Mouse (Mus musculus) left cerebral cortex, postnatal 10 days (tissue): ENCODE data around the gene Babam2. TPM values are rescaled to one million over a fixed set of nuclear protein-coding genes. Genes with fewer than 3 reads are reported as not detected.

ENCODE experiments used
- DNase-seq, 2 experiments: peaks; one replicate each; pipeline ENCODE4 v3.0.0; 2021 to 2022; ENCODE audit warnings: low spot score in 2 of 2, mixed read lengths in 1 of 2; ENCODE audit errors: extremely low spot score in 1 of 2
- intact Hi-C: fragments of 180-260 bp; cut with DNase I; formaldehyde crosslinking; loops from one replicate; pipeline ENCODE4 v1.15.1; 2025
- total RNA-seq, 2 experiments: library from RNA; stranded (reverse); gene quantifications; 2 replicates each; pipeline ENCODE4 v1.2.3; 2021

The Babam2 gene
- total RNA-seq: 10 to 100 TPM; 40.5 to 48.7 TPM

DNA sequence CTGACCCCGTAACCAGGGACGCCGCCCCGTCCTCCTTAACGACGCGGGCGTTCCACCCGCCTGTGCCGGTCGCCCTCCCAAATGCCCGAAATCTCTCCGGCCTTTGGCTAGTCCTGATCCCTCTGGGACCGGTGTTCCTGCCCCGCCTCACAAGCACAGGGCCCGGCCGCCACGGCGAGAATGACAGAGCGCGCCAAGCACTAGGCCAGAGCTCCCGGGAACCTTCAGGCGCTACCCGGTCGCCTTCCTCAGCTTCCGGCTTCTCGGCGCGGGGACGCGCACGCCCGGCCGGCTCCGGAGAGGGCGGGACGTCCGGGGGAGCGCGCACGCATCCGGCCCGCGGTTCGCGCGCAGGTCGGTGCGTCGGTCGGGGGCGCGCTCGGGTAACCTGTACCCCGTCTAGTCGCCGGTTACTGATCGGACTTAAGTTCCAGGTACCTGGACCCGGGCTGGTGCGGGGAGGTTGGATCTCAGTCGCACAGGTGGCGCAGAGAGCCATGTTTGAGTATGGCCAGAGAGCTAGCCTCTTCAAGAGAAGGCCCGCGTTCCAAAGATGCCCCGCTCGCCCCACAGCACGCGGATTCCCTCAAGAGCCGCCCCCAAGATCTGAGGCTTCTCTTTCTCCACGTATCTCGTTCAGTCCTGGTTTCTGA lies at the start of gene Babam2:
Babam2 (plus strand) TSS at position 41 of the 653 bp plus-strand sequence.
- DNase-seq: peak; percentile 86 to 95
- intact Hi-C loops: loop anchor here (5.0 kb wide), 1 partner anchor 440 kb away; the partner anchor contains the start of gene Fosl2

DNA sequence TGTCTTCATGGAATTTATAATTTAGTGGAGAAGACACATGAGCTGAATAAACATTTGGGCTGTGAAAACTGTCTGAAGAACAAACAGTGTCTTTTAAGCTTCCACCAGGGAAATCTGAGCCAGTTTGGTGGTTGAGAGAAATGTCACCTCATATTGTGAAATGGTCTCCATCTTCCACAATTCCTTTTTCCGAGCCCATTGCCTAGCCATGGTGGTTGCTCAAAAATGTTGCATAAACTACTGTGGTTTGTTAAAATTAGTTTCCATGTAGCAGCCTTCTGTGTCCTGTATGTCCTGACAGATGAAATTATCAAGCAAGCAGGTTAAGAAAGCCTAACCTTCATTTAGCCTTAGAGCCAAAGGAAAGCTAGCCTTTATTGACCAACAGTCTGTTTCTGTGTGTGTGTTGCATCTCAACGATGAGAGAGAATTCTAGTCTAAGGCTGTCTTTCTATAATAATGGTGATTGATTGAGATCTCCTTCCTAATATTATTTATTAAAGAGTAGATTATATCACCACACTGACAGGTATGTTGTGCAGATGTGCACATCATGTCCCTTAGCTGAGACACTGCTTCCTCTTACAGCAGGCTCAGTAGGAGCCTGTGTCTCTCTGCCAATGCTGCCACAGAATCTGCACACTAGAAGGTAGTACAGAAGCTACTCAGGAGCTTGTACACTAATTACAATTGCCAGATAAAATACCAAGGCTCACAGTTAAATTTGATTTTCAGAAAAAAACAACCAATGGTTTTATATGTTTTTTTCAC lies 46.8 kb upstream of the Babam2 start:
- intact Hi-C loops: no loop called here
- DNase-seq: no peak

DNA sequence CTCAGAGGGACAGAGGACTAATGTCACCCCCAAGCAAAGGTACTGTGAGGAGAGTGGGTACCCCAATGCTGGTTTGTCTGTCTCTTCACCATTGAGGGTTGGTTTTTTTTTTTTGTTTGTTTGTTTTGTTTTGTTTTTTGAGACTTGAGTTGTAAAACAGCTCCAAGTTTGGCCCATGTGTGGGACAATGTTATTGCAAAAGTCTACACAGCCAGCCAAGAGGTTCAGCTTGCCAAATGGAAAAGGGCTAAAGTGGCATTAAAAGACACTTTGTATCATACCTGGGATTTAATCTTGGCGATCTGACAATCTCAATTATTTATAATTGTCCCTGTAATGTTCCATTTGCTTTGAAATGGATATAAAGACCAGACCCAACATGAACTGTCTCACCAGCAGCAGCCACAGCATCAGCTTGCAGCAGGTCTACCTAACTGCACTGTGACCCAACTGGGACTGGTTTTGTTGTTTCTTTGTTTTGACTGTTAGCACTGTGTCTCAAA lies 41.7 kb upstream of the Babam2 start:
- no peak for DNase-seq
- intact Hi-C loops: no loop called here

DNA sequence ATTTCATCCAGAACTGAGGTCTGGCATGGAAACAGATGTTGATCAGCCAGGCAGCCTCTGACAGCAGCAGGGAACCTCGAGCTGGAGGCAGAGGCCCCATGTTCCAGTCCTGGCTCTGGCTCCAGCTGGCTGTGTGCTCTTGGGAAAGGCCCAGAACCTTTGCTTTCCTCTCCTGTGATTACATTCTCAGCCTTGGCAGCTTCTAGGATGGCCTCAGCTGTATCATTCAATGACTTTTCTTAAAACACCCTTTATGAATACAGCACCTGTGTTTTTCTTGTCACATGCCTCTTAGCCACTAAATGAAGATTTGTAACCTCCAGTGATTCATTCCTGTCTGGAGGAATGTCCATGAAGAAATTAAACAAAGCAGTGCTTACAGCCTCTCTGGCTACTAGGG lies 31.3 kb upstream of the Babam2 start:
- DNase-seq: no peak
- intact Hi-C loops: no loop called here

DNA sequence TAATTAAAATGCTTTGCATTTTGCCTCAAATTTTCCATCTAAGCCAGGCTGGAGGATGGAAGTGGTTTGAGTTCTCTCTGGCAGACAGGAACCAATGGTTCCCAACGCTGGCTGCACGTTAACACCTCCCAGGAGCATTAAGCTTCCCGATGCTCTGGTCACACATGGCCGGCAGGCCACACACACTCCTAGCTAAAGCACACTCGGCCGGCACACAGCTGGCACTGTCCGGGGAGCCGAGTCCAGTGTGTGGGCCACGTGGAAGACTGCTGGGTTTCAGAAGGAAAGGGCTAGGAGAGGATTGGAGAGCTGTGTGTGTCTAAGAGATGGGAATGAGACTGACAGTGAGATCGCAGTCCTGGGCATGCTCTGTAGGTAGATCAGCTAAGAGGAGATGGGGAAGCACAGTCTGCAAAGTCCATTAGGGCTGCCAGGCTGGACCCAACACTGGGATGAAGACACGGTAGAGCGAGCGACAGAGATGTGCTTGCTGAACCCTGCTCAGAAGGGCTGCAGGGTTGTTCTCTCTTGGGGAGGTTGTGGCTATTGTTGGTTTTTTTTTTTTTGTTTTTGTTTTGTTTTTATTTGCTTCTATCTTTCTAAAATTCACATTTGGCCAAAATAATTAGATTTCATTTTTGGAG lies 29.0 kb upstream of the Babam2 start:
- DNase-seq: no peak
- intact Hi-C loops: no loop called here

DNA sequence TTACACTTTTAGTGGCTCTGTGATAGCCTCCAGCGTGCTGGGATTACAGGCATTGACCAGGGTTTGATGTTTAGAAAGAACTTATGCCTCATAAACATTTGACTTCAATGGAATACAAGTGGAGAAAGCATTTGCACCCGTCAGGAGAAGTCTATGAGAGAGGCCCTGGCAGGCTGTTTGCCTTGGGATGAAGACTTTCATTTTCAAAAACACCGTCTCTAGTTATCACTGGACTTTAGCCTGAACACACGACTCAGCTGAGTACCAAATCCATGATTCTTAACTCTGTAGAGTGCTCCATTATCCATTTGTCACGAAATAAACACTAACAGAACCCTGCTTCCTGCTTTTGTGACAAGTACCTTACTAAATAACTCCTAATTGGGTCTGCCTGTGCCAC lies 27.5 kb upstream of the Babam2 start:
- no peak for DNase-seq
- intact Hi-C loops: no loop called here

DNA sequence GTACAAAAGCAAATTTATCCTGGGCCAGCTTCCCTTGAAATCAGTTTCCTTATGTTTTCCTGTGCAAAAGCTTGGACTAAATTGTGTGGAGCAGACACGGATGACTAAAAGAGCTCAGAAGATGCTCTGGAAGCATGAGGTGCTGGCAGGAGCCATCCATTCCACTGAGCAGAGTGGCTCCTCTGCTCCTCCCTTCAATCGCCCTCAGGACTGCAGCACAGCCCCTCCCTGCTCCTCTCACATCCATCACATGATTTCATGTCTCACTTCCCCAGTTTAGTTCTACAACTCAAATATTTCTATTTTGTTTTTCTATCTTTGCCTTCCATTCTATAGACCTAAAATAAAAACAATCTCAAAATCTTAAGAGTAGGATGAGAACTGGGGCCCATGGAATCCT lies 26.3 kb upstream of the Babam2 start:
- intact Hi-C loops: no loop called here
- no peak for DNase-seq

DNA sequence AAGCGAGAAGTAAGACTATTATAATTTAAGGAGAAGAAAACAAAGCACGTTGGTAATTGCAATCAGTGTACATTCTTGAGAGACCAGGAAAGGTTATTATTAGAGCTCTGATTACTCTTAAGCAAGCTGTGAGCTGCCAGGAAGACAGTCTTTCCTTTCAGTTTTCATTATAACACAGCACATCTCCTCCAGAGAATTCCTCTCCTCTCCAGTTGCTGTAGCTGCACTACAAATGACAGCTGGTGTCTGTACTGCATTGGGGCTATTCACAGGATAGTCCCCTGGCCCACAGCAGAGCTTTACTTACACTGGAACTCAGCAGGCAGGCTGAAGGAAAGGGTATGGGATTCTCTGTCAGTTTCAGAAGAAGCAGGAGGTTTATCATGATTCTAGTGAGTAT lies 24.1 kb upstream of the Babam2 start:
- intact Hi-C loops: no loop called here
- no peak for DNase-seq

DNA sequence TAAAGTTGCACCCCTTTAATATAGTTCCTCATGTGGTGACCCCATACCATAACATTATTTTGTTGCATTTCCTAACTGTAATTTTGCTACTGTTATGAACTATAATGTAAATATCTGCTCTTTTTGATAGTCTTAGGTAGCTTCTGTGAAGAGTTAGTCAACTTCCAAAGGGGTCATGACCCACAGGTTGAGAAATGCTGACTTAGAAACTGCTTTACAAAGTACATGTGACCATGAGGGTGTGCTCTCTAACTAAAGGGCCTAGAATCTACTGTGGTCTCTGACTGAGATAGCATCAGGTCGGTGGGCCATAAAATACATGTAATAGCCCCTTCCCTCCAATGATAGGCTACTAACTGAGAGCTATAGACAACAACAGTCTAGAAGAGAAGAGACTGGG lies 19.5 kb upstream of the Babam2 start:
- intact Hi-C loops: no loop called here

DNA sequence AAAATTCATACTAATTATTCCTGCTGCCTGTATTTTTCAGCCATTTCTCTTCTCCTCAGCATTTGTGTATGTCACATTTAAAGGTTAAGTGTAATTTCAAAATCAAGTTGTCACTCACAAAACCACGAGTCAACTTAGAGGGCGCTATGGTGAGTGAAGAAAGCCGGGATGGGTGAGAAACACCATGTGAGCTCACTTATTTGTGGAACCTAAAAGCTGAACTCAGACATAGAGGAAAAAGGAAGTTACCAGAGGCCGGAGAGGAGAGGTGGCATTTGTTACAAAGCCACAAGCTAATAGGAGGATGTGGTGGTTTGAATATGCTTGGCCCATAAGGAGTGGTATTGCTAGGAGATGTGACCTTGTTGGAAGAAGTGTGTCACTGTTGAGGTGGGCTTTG lies 17.3 kb upstream of the Babam2 start:
- DNase-seq: no peak
- intact Hi-C loops: no loop called here

More for the DNA sequence above, 19.5 kb upstream of the Babam2 start:
- no peak for DNase-seq

DNA sequence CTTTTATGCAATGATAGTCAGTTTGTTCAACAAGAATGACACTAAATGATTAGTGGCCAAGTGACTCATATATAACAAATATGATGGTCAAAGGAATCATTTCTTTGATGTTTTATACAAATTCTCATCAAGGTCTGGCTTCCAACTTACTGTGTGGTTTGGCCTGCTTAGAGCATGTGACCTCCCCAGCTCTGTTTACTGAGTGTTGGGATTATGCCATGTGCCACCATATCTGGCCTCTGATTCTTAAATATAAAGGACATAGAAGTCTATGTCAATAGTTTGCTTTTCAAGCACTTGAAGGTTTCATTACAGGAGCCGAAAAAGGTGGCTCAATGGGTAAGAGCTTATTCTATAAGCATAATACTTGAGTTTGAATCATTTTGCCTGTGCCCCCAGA lies 15.2 kb upstream of the Babam2 start:
- no peak for DNase-seq
- intact Hi-C loops: no loop called here

DNA sequence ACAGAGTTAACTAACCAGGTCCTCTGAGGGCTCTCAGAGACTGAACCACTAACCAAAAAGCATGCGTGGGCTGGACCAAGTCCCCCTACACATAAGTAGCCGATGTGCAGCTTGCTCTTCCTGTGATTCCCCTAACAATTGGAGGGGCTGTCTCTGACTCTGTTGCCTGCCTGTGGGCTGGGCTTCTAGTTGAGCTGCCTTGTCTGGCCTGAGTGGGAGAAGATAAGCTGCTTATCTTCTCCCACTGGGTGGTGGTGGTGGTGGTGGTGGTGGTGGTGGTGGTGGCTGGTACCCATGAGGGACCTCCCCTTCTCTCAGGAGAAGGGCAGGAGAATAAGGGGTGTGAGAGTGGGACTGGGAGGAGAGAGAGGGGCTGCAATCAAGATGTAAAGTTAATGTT lies 11.4 kb upstream of the Babam2 start:
- intact Hi-C loops: no loop called here
- DNase-seq: no peak

DNA sequence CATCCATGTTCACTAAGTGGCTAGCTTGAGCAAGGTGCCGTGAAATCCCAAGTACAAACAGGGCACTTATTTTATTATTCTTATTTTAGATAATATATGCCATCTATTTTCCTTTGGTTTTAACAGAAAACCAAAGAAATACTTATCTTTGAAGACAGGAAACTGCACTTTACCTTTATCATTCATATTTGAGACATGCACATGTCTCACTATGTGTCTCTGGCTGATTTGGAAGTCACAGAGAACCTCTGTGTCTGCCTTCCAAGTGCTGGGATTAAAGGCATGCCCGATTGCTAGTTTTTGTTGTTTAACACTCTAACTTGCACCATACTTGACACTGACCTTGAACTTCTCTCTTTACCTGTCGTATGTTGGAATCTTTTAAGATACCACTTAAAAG lies 9.5 kb upstream of the Babam2 start:
- DNase-seq: no peak
- intact Hi-C loops: no loop called here

DNA sequence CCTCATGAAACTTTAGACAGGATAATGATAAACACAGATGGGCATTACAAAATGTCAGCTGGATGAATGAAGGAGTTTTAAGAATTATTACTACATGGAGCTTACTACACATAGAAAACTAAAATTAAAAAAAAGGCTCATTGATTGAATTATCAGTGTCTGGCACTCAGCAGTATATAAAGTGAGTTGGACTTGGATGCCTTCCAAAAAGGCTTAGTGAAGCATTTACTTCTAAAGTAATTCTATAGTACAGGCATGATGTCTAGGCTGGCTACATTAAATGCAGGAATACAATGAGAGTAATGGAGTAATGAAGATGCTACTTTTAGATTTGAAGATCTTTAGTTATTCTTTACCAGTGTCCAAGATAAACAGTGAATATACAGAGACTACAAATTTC lies 4.3 kb upstream of the Babam2 start:
- intact Hi-C loops: no loop called here
- DNase-seq: no peak

DNA sequence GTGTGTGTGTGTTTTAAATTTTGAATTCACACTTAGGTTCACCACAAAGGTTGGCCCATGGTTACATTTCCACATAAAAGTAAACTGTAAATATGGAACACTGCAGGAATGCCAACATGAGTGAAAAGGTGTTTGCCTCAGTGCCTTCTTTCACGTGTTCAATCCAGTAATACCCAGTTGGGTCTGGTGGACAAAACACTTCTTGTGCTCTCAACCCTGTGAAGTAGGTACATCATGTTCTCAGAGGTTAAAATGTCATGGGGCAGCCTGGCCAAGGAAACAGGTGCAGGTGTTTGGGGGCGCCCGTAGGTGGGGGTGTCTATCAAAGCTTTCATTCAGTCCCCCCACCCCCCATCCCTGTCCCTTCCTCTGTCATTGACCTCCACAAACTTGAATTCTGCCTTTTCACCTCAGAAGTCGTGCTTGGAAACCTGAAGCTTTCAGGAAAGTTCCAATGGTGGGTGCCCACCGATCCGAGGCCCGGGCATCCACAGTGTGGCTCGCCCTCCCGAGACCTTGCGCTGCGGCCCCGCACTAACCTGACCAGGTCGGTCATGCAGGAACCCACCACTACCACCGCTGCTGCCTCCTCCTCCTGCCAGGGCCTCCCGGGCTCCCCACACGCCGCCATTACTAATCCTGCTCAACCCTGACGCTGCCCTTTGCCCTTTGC lies 377 bp upstream of the Babam2 start, which contains the start of gene Rbks:
Rbks (minus strand) TSS at position 657 of the 673 bp plus-strand sequence.
- DNase-seq: no peak
- intact Hi-C loops: loop anchor here (5.0 kb wide), 1 partner anchor 440 kb away; the partner anchor contains the start of gene Fosl2

DNA sequence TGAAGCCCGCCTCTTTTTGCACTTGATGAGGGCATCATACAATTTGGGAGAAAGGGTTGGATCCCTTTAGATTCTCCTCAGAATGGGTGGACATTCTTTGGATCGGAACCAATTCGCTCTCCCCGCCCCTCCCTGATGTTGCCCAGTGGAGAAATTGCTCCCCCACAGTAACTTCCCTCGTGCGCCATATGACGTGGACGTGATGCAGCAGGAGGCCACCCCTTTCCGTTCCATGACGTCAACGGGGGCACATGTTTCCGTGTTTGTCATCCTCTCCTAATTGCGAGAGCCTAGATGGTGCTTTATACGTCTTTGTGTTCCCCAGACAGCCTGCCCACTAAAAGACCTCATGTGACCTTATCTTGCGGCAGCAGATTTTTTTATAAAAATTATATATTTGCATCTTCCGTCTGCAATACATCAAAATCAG lies 828 bp downstream of the Babam2 start:
- intact Hi-C loops: loop anchor here (5.0 kb wide), 1 partner anchor 439 kb away; the partner anchor contains the start of gene Fosl2
- DNase-seq: peak; percentile 82 to 90

DNA sequence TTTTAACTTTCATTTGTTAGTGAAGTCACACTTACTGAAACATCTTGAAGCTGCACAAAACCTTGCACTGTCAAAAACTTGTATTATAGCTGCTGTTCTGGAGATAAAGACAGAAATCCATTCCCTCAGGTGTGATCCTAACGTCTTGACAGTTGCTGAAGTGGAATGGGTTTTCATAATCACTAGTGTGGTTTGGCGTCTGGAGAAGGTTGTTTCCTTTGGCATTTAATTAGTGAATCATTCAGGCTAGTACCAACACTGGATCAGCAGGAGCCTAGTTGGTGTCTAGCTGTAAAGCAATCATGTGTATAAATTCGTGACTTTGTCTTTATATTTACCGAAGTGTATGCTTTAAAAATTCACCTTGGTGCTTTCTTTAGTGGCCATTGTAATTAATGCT lies 1.4 kb downstream of the Babam2 start:
- no peak for DNase-seq
- intact Hi-C loops: loop anchor here (5.0 kb wide), 1 partner anchor 438 kb away; the partner anchor contains the start of gene Fosl2

DNA sequence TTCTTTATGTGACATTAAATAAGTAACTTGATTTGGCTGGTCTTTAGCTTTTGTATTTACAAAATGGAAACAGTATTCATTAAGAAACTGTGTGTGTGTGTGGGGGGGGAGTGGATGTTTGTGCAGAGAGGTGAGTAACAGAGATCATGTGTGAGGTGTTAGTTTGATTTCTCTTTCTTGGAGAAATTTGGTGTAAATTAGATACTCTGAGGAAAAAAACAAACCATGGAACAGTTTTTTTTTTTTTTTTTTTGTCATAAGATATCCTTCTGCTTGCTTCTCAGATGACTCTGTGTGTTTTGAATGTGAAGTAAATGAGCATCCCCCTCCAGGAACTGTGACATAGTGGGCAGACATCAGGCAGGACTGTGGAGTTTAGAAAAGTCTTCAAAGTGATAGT lies 1.9 kb downstream of the Babam2 start:
- no peak for DNase-seq
- intact Hi-C loops: loop anchor here (5.0 kb wide), 1 partner anchor 438 kb away; the partner anchor contains the start of gene Fosl2

DNA sequence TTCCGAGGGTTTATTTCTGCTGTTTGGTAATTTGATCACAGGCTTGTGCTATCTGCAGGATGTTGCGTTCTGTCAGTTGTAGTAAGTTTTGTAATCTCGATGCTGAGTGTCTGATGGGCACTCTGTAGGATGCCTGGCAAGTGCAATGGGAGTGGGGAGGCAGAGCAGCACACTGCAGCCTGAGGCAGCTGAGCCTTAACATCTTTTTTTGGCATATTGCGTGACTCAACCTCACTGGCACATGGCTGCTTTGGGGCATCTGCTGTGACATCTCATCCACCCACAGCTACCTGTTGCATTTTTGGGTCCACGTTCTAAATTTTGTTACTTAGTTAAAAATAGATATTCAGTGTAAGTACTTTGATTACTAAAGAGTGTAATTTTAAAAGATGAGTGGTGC lies 7.5 kb downstream of the Babam2 start:
- peak; percentile 26 to 31 for DNase-seq
- intact Hi-C loops: no loop called here
